Mouse (Mus musculus): ENCODE measurements around the gene Wdr62. TPM values are rescaled to one million over a fixed set of nuclear protein-coding genes. Genes with fewer than 3 reads are reported as not detected.
A peak's percentile ranks its signal among the peaks of the same experiment; 100 is the strongest.

The Wdr62 gene
- polyA plus RNA-seq, 2 experiments: 8.8 to 22.9 TPM

GRCm38 (mm10) chr7:30324300-30324944 lies 44.2 kb upstream of the Wdr62 start:
- Histone ChIP-seq H3K4me3 (replicated peaks; ENCODE audit: low read length) (no peak overlapping the region), H3K9me3 (ENCODE audit: control insufficient read depth, low read length) (no peaks in the 10 kb centered on the region), H3K9ac (ENCODE audit: low read depth, low read length, severe bottlenecking) (no peak overlapping the region), H3K4me1 (ENCODE audit: control insufficient read depth, insufficient read depth, low read length) (peaks cover 10% of the 10 kb centered on the region), H3K27ac (replicated peaks; ENCODE audit: low read depth, low read length) (no peak overlapping the region), H3K4me2 (replicated peaks; ENCODE audit: low read depth, low read length, severe bottlenecking) (no peak overlapping the region), H3K27me3 (ENCODE audit: control insufficient read depth, insufficient read depth, low read length) (no peaks in the 10 kb centered on the region), H3K36me3 (ENCODE audit: control insufficient read depth, insufficient read depth, low read length) (no peaks in the 10 kb centered on the region)
- no peak for ATAC-seq (ENCODE audit: low FRiP score, low read depth)
- TF ChIP-seq POLR2A (IDR thresholded peaks at IDR 0.05; ENCODE audit: borderline replicate concordance, extremely low read depth, insufficient read depth, insufficient read length): no peak
- 86% methylated on average over 5 of the region's 5 CpGs for WGBS
- no peak for DNase-seq (ENCODE audit: low spot score)

- Histone ChIP-seq H3K36me3 (ENCODE audit: control insufficient read depth, insufficient read depth, low read length) (peaks cover 3% of the 10 kb centered on the region; the same call in 1 of the 2 replicates), H3K4me3 (replicated peaks; ENCODE audit: low read length) (peak within 1 kb of the TSS; percentile 82), H3K27me3 (ENCODE audit: control insufficient read depth, insufficient read depth, low read length) (no peaks in the 10 kb centered on the region), H3K9me3 (ENCODE audit: control insufficient read depth, low read length) (no peaks in the 10 kb centered on the region), H3K27ac (replicated peaks; ENCODE audit: low read depth, low read length) (peak within 1 kb of the TSS; percentile 77; the same call in 1 of the 2 replicates), H3K4me1 (ENCODE audit: control insufficient read depth, insufficient read depth, low read length) (peaks cover 10% of the 10 kb centered on the region), H3K9ac (ENCODE audit: low read depth, low read length, severe bottlenecking) (peak within 1 kb of the TSS; percentile 85; the same call in 1 of the 2 replicates), H3K4me2 (replicated peaks; ENCODE audit: low read depth, low read length, severe bottlenecking) (peak within 1 kb of the TSS; percentile 79)
- DNase-seq (ENCODE audit: low spot score) (no peak), ATAC-seq (ENCODE audit: low FRiP score, low read depth) (no peak)
- WGBS: 78% methylated on average over 3 of the region's 3 CpGs
- no peak for TF ChIP-seq POLR2A (IDR thresholded peaks at IDR 0.05; ENCODE audit: borderline replicate concordance, extremely low read depth, insufficient read depth, insufficient read length)
Observed at GRCm38 (mm10) chr7:30323795-30324194, 43.6 kb upstream of the Wdr62 start, which contains the start of gene Sdhaf1. Gene Sdhaf1 (minus strand): TSS chr7:30323895.

GRCm38 (mm10) chr7:30322865-30323264 lies 42.6 kb upstream of the Wdr62 start:
- H3K4me1 ChIP-seq (ENCODE audit: control insufficient read depth, insufficient read depth, low read length): peaks cover 10% of the 10 kb centered on the region
- peak overlapping the region; percentile 85; the same call in 1 of the 2 replicates for H3K9ac ChIP-seq (ENCODE audit: low read depth, low read length, severe bottlenecking)
- peak overlapping the region; percentile 79 for H3K4me2 ChIP-seq (replicated peaks; ENCODE audit: low read depth, low read length, severe bottlenecking)
- peak overlapping the region; percentile 77 for H3K27ac ChIP-seq (replicated peaks; ENCODE audit: low read depth, low read length)
- DNase-seq (ENCODE audit: low spot score) (no peak), ATAC-seq (ENCODE audit: low FRiP score, low read depth) (no peak)
- no peaks in the 10 kb centered on the region for H3K9me3 ChIP-seq (ENCODE audit: control insufficient read depth, low read length)
- WGBS: 53% methylated on average over 6 of the region's 6 CpGs
- no peaks in the 10 kb centered on the region for H3K27me3 ChIP-seq (ENCODE audit: control insufficient read depth, insufficient read depth, low read length)
- peaks cover 9% of the 10 kb centered on the region; the same call in 1 of the 2 replicates for H3K36me3 ChIP-seq (ENCODE audit: control insufficient read depth, insufficient read depth, low read length)
- no peak for TF ChIP-seq POLR2A (IDR thresholded peaks at IDR 0.05; ENCODE audit: borderline replicate concordance, extremely low read depth, insufficient read depth, insufficient read length)
- H3K4me3 ChIP-seq (replicated peaks; ENCODE audit: low read length): peak overlapping the region; percentile 82

- H3K9me3 ChIP-seq (ENCODE audit: control insufficient read depth, low read length): no peaks in the 10 kb centered on the region
- peak overlapping the region; percentile 82 for H3K4me3 ChIP-seq (replicated peaks; ENCODE audit: low read length)
- ATAC-seq (ENCODE audit: low FRiP score, low read depth) (peak; percentile 99), DNase-seq (ENCODE audit: low spot score) (peak; percentile 99)
- H3K4me1 ChIP-seq (ENCODE audit: control insufficient read depth, insufficient read depth, low read length): peaks cover 10% of the 10 kb centered on the region
- H3K27me3 ChIP-seq (ENCODE audit: control insufficient read depth, insufficient read depth, low read length): no peaks in the 10 kb centered on the region
- H3K36me3 ChIP-seq (ENCODE audit: control insufficient read depth, insufficient read depth, low read length): peaks cover 11% of the 10 kb centered on the region
- H3K4me2 ChIP-seq (replicated peaks; ENCODE audit: low read depth, low read length, severe bottlenecking): peak overlapping the region; percentile 79
- WGBS: 1% methylated on average over 20 of the region's 20 CpGs
- peak overlapping the region; percentile 85 for H3K9ac ChIP-seq (ENCODE audit: low read depth, low read length, severe bottlenecking)
- peak; percentile 68; the same call in 1 of the 2 replicates for TF ChIP-seq POLR2A (IDR thresholded peaks at IDR 0.05; ENCODE audit: borderline replicate concordance, extremely low read depth, insufficient read depth, insufficient read length)
- H3K27ac ChIP-seq (replicated peaks; ENCODE audit: low read depth, low read length): peak overlapping the region; percentile 79
Observed at GRCm38 (mm10) chr7:30322285-30322667, 42.1 kb upstream of the Wdr62 start.

GRCm38 (mm10) chr7:30321539-30322284 lies 41.5 kb upstream of the Wdr62 start, which contains the start of gene E130208F15Rik:
Gene E130208F15Rik (plus strand): TSS chr7:30321740.
- no peaks in the 10 kb centered on the region for H3K9me3 ChIP-seq (ENCODE audit: control insufficient read depth, low read length)
- ATAC-seq (ENCODE audit: low FRiP score, low read depth): peak; percentile 56
- peak within 1 kb of the TSS; percentile 79 for H3K27ac ChIP-seq (replicated peaks; ENCODE audit: low read depth, low read length)
- H3K4me2 ChIP-seq (replicated peaks; ENCODE audit: low read depth, low read length, severe bottlenecking): peak within 1 kb of the TSS; percentile 79
- WGBS: under 1% methylated on average over 63 of the region's 63 CpGs
- no peaks in the 10 kb centered on the region for H3K27me3 ChIP-seq (ENCODE audit: control insufficient read depth, insufficient read depth, low read length)
- TF ChIP-seq POLR2A (IDR thresholded peaks at IDR 0.05; ENCODE audit: borderline replicate concordance, extremely low read depth, insufficient read depth, insufficient read length): no peak
- DNase-seq (ENCODE audit: low spot score): peak; percentile 78
- peaks cover 10% of the 10 kb centered on the region for H3K4me1 ChIP-seq (ENCODE audit: control insufficient read depth, insufficient read depth, low read length)
- H3K9ac ChIP-seq (ENCODE audit: low read depth, low read length, severe bottlenecking): peak within 1 kb of the TSS; percentile 85
- H3K4me3 ChIP-seq (replicated peaks; ENCODE audit: low read length): peak within 1 kb of the TSS; percentile 82
- peaks cover 16% of the 10 kb centered on the region for H3K36me3 ChIP-seq (ENCODE audit: control insufficient read depth, insufficient read depth, low read length)
